Mouse (Mus musculus): ENCODE data around the gene Cxcl9. TPM values are rescaled to one million over a fixed set of nuclear protein-coding genes. Genes with fewer than 3 reads are reported as not detected.
"Not testable (repeated sequence)": the region's sequence is repeated elsewhere in the genome, so short reads cannot be mapped to it uniquely, and the experiment has no call there.

Cxcl9 gene
- polyA plus RNA-seq, 1 experiment from 2014 or later = 0.03 TPM

DNA sequence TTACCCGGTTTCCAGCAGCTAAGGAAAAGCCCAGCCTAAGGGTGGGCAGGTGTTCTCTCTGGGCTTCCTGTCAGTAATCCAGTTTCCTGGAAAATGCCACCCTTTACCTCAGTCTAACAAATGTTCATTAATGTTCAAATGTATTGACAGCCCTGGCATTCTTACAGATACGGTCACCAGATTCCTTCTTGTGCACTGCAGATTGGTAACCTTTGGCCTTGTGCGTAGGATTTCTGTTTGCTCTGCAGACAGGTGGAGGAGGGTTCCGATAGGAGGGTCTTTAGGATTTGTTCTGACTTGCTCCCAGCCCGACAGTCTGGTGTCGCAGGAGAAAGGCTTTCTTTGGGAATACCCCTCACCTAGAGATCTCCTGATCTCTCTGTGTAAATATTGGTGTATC is 38.7 kb upstream of the Cxcl9 start:
- TF ChIP-seq CTCF (IDR thresholded peaks at IDR 0.05) = no peak
- CTCF ChIA-PET = interaction anchor here (1.7 to 1.8 kb wide), 2 partner anchors 10 to 18 kb away, joined by 5 to 9 read pairs; no protein-coding TSS in a partner anchor
- in situ Hi-C loops (cut with MboI; ENCODE audit: low pct_unique_long_range_greater_than_20kb) = loop anchor here (5.0 kb wide), 1 partner anchor 49 kb away; no protein-coding TSS in a partner anchor
- ATAC-seq = no peak
- POLR2A ChIA-PET = no interaction called here
- H3K27me3 ChIP-seq = no peaks in the 10 kb centered on the region
- no peak for DNase-seq (ENCODE audit: low read depth, low spot score)

DNA sequence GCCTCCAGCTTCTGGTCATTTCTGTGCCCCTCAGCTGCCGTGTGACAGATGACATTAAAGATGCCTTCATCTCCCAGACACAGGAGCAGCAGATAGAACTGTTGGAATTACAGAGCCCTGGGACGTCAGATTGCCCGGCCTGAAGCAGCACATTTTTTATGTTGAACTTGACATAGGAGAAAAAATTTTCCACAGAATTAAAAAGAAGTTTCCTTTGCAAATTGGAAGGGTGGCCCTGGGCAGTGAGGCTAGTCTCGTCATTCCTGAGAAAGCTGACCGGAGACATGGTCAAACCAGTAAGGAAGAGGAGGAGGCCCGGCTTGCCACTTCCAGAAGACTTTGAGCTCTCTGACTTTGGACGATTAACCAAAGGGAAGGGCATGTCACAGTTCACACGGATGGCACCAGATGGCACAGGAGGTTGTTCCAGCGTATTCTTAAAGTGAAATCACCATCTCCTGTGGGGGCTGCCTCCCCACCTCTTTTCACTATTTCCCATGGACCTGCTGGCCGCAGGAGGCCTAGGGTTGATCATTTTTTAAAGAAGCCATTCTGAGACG is 37.3 kb upstream of the Cxcl9 start:
- in situ Hi-C loops (cut with MboI; ENCODE audit: low pct_unique_long_range_greater_than_20kb) = loop anchor here (5.0 kb wide), 1 partner anchor 48 kb away; no protein-coding TSS in a partner anchor

DNA sequence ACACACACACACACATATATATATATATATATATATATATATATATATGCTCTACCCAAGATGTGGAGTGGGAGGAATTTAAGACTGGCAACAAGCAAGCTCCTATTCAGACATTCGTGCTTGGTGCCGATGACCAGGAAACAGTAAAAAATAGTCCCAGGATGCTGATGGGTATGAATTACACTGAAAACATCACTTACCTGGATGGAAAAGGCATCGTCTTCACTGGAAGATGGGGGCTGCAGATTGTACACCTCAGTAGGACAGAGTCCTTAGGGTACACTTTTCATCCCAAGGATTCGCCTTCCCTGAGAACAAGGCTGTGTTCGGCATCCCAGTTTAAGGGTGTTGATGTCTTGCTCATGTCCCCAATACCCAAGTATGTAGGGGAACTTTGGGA is 36.1 kb upstream of the Cxcl9 start:
- ChIA-PET POLR2A (no interaction called here), CTCF (interaction anchor here (0.8 to 1.9 kb wide), 6 partner anchors 9 to 55 kb away, joined by 3 to 6 read pairs (median 4); no protein-coding TSS in a partner anchor)
- in situ Hi-C loops (cut with MboI; ENCODE audit: low pct_unique_long_range_greater_than_20kb) = no loop called here
- no peak for TF ChIP-seq CTCF (IDR thresholded peaks at IDR 0.05)
- H3K27me3 ChIP-seq = no peaks in the 10 kb centered on the region
- DNase-seq (ENCODE audit: low read depth, low spot score) = no peak
- ATAC-seq = no peak

More for the DNA sequence above, 37.3 kb upstream of the Cxcl9 start:
- DNase-seq (ENCODE audit: low read depth, low spot score) = no peak
- no peak for ATAC-seq
- POLR2A ChIA-PET = no interaction called here
- no peaks in the 10 kb centered on the region for H3K27me3 ChIP-seq
- TF ChIP-seq CTCF (IDR thresholded peaks at IDR 0.05) = no peak
- CTCF ChIA-PET = interaction anchor here (0.9 kb wide), 1 partner anchor 44 kb away, joined by 3 read pairs; no protein-coding TSS in a partner anchor

- no peak for DNase-seq (ENCODE audit: low read depth, low spot score)
- no peak for ATAC-seq
- in situ Hi-C loops (cut with MboI; ENCODE audit: low pct_unique_long_range_greater_than_20kb) = no loop called here
- ChIA-PET POLR2A (interaction anchor here (1.1 kb wide), 2 partner anchors 31 to 61 kb away, joined by 3 read pairs; no protein-coding TSS in a partner anchor), CTCF (interaction anchor here (0.8 to 1.9 kb wide), 6 partner anchors 10 to 54 kb away, joined by 3 to 6 read pairs (median 4); no protein-coding TSS in a partner anchor)
- no peak for TF ChIP-seq CTCF (IDR thresholded peaks at IDR 0.05)
- H3K27me3 ChIP-seq = no peaks in the 10 kb centered on the region
Measured at GRCm38 (mm10) chr5:92363179-92363578, 35.3 kb upstream of the Cxcl9 start.

DNA sequence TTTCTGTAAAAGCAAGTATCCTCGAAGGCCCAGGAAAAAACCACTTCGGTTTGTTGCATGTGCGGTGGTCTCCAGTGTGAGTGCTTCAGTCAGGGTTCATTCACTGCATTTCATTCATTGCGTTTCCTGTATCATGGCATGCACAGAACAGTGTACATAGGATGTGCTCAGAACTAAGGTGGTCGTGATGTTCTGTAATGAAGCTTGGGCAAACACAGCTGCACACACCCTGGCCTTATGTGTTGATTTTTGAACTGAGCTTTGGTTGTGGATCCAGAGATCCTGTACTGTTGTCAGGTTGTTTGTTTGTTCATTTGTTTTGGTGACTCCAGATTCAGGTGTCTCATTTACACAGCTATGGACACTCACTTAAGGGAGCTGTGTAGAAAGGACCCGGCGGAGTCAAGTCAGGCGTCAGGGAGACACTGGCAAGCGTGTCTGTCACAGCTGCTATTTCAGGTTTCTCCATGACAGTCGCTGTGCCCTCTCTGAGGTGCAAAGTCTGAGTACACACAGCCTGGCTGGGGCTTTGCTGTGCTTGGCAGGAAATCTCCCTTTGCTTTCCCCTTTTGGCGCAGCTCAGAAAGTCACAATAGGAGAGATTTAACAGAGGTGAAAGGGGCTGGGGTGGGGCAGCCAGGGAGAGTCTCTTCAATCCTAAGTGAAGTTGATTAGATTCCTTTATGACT is 31.0 kb upstream of the Cxcl9 start:
- TF ChIP-seq CTCF (IDR thresholded peaks at IDR 0.05) = no peak
- no peak for DNase-seq (ENCODE audit: low read depth, low spot score)
- ChIA-PET CTCF (interaction anchor here (1.0 to 2.4 kb wide), 2 partner anchors 17 to 47 kb away, joined by 5 to 8 read pairs; no protein-coding TSS in a partner anchor), POLR2A (no interaction called here)
- in situ Hi-C loops (cut with MboI; ENCODE audit: low pct_unique_long_range_greater_than_20kb) = no loop called here
- no peaks in the 10 kb centered on the region for H3K27me3 ChIP-seq
- ATAC-seq = no peak

GRCm38 (mm10) chr5:92358033-92358432 is 30.2 kb upstream of the Cxcl9 start:
- TF ChIP-seq CTCF (IDR thresholded peaks at IDR 0.05) = no peak
- ChIA-PET POLR2A (no interaction called here), CTCF (interaction anchor here (2.4 kb wide), 1 partner anchor 46 kb away, joined by 8 read pairs; no protein-coding TSS in a partner anchor)
- ATAC-seq (peak; percentile 95), DNase-seq (ENCODE audit: low read depth, low spot score) (no peak)
- H3K27me3 ChIP-seq = no peaks in the 10 kb centered on the region
- in situ Hi-C loops (cut with MboI; ENCODE audit: low pct_unique_long_range_greater_than_20kb) = no loop called here

- no peaks in the 10 kb centered on the region for H3K27me3 ChIP-seq
- DNase-seq (ENCODE audit: low read depth, low spot score) (no peak), ATAC-seq (peak; percentile 74)
- ChIA-PET CTCF (interaction anchor here (1.1 to 1.5 kb wide), 3 partner anchors 21 to 28 kb away, joined by 3 to 4 read pairs (median 3); no protein-coding TSS in a partner anchor), POLR2A (interaction anchor here (0.7 kb wide), 1 partner anchor 31 kb away, joined by 5 read pairs; no protein-coding TSS in a partner anchor)
- in situ Hi-C loops (cut with MboI; ENCODE audit: low pct_unique_long_range_greater_than_20kb) = no loop called here
- TF ChIP-seq CTCF (IDR thresholded peaks at IDR 0.05) = no peak
Measured at GRCm38 (mm10) chr5:92353517-92353916, 25.6 kb upstream of the Cxcl9 start.

DNA sequence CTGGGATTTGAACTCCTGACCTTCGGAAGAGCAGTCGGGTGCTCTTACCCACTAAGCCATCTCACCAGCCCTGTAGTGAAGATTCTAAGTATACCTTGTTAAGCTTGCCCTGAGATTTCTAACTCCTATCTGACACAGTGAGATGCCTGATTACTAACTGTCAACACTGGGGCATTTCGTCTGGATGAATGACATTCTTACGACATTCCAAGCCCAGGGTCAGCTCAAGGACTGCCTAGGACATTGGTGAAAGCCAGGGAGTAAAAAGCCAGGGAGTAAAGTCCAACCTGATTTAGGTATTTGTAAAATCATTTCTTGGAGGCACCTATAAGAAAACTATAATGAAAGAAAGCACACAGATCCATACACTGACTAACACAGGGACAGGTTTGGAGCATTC is 24.8 kb upstream of the Cxcl9 start:
- H3K27me3 ChIP-seq; ATAC-seq; DNase-seq (ENCODE audit: low read depth, low spot score); in situ Hi-C loops (cut with MboI; ENCODE audit: low pct_unique_long_range_greater_than_20kb); POLR2A ChIA-PET: not testable (repeated sequence)
- CTCF ChIA-PET = interaction anchor here (1.4 to 1.6 kb wide), 4 partner anchors 15 to 40 kb away, joined by 3 read pairs; no protein-coding TSS in a partner anchor

- TF ChIP-seq CTCF (IDR thresholded peaks at IDR 0.05) = no peak
- no peak for DNase-seq (ENCODE audit: low read depth, low spot score)
- CTCF ChIA-PET = interaction anchor here (1.2 to 1.8 kb wide), 4 partner anchors 13 to 40 kb away, joined by 3 to 6 read pairs (median 6); partner anchors contain the start of gene Sdad1
- H3K27me3 ChIP-seq = no peaks in the 10 kb centered on the region
- in situ Hi-C loops (cut with MboI; ENCODE audit: low pct_unique_long_range_greater_than_20kb) = no loop called here
- no peak for ATAC-seq
- POLR2A ChIA-PET = no interaction called here
Measured at GRCm38 (mm10) chr5:92349731-92350130, 21.9 kb upstream of the Cxcl9 start.

GRCm38 (mm10) chr5:92348794-92349413 is 21.0 kb upstream of the Cxcl9 start, which contains the start of gene Cxcl10:
Cxcl10 (minus strand) TSS chr5:92348889.
- DNase-seq (ENCODE audit: low read depth, low spot score) (no peak), ATAC-seq (peak; percentile 79)
- in situ Hi-C loops (cut with MboI; ENCODE audit: low pct_unique_long_range_greater_than_20kb) = no loop called here
- POLR2A ChIA-PET = no interaction called here
- CTCF ChIA-PET = interaction anchor here (0.7 to 1.8 kb wide), 7 partner anchors 12 to 998 kb away, joined by 3 to 6 read pairs (median 4); partner anchors contain the start of gene Sdad1
- H3K27me3 ChIP-seq = no peaks in the 10 kb centered on the region
- TF ChIP-seq CTCF (IDR thresholded peaks at IDR 0.05) = no peak
